Mouse (Mus musculus) forebrain, embryonic 11.5 days (tissue): Measurements from ENCODE around the gene Kank1. TPM values are rescaled to one million over a fixed set of nuclear protein-coding genes. Genes with fewer than 3 reads are reported as not detected.

ENCODE experiments used
- ATAC-seq: fragments of 200-750 bp; cut with Nextera tagmentation; replicated peaks from 2 replicates; pipeline ENCODE4 v1.8.0; 2017; ENCODE audit warnings: moderate TSS enrichment; ENCODE audit not compliant: low FRiP score
- DNase-seq: peaks from one replicate; pipeline ENCODE4 v3.0.0-alpha.2; 2017; ENCODE audit warnings: low spot score
- H3K27ac ChIP-seq: fragments of 300-500 bp; sonication (generic); 2 replicates; pipeline ENCODE4 v1.5.1; 2014; ENCODE audit warnings: low read depth, low read length
- H3K27me3 ChIP-seq: fragments of 300-500 bp; sonication (generic); 2 replicates; pipeline ENCODE4 v1.6.1; 2014; ENCODE audit warnings: mild to moderate bottlenecking, low read length, mixed read lengths; ENCODE audit not compliant: control insufficient read depth, insufficient read depth
- H3K36me3 ChIP-seq: fragments of 300-500 bp; sonication (generic); 2 replicates; pipeline ENCODE4 v1.6.1; 2014; ENCODE audit warnings: mild to moderate bottlenecking, low read length, moderate library complexity, mixed read lengths; ENCODE audit not compliant: control insufficient read depth, insufficient read depth
- H3K4me1 ChIP-seq: fragments of 300-500 bp; sonication (generic); replicated peaks from 2 replicates; pipeline ENCODE4 v1.6.1; 2014; ENCODE audit warnings: low read length, mixed read lengths; ENCODE audit not compliant: control insufficient read depth, insufficient read depth
- H3K4me2 ChIP-seq: fragments of 300-500 bp; sonication (generic); 2 replicates; pipeline ENCODE4 v1.6.1; 2014; ENCODE audit warnings: low read depth, mild to moderate bottlenecking, low read length, moderate library complexity, mixed read lengths; ENCODE audit not compliant: severe bottlenecking
- H3K4me3 ChIP-seq: fragments of 300-500 bp; sonication (generic); 2 replicates; pipeline ENCODE4 v1.5.1; 2014; ENCODE audit warnings: low read depth, low read length
- H3K9ac ChIP-seq: fragments of 300-500 bp; sonication (generic); 2 replicates; pipeline ENCODE4 v1.6.1; 2014; ENCODE audit warnings: low read length
- H3K9me3 ChIP-seq: fragments of 300-500 bp; sonication (generic); 2 replicates; pipeline ENCODE4 v1.6.1; 2016; ENCODE audit warnings: low read length, mixed read lengths; ENCODE audit not compliant: control insufficient read depth
- WGBS: fragments of 180-500 bp; shearing (Covaris S2); extraction: QIAGEN DNeasy Blood & Tissue Kit; methylation state at CpG from one replicate; pipeline ENCODE4 v1.1.7; 2014; 5-methylcytosine and 5-hydroxymethylcytosine counted together
- polyA plus RNA-seq: library from polyadenylated mRNA; unstranded; fragments of >200 nt; fragmentation: Nextera tagmentation; extraction: Ambion mirVana; gene quantifications from 2 replicates; pipeline ENCODE4 v1.2.1, GENCODE M21; 2014

Gene Kank1
- polyA plus RNA-seq, 1 experiment from 2014 or later: 15.3 TPM

- Histone ChIP-seq H3K27me3 (no peaks in the 10 kb centered on the region), H3K27ac (no peak overlapping the region), H3K4me1 (no peaks in the 10 kb centered on the region), H3K9ac (no peak overlapping the region), H3K36me3 (no peaks in the 10 kb centered on the region), H3K4me2 (no peak overlapping the region), H3K9me3 (no peaks in the 10 kb centered on the region), H3K4me3 (no peak overlapping the region)
- ATAC-seq (no peak), DNase-seq (no peak)
- WGBS: 97% methylated on average over 5 of the region's 5 CpGs
Observed at GRCm38 (mm10) chr19:25290991-25291520, 54.3 kb downstream of the Kank1 start.

GRCm38 (mm10) chr19:25295207-25295606 lies 58.4 kb downstream of the Kank1 start:
- no peaks in the 10 kb centered on the region for H3K9me3 ChIP-seq
- H3K27me3 ChIP-seq: no peaks in the 10 kb centered on the region
- ATAC-seq (no peak), DNase-seq (no peak)
- no peak overlapping the region for H3K4me3 ChIP-seq
- WGBS: 87% methylated on average over 4 of the region's 4 CpGs
- no peak overlapping the region for H3K27ac ChIP-seq
- H3K4me1 ChIP-seq: no peaks in the 10 kb centered on the region
- H3K36me3 ChIP-seq: no peaks in the 10 kb centered on the region
- H3K4me2 ChIP-seq: no peak overlapping the region
- H3K9ac ChIP-seq: no peak overlapping the region

- Histone ChIP-seq H3K9me3 (no peaks in the 10 kb centered on the region), H3K27ac (no peak overlapping the region), H3K4me2 (no peak overlapping the region), H3K9ac (no peak overlapping the region), H3K4me1 (no peaks in the 10 kb centered on the region), H3K4me3 (no peak overlapping the region), H3K27me3 (no peaks in the 10 kb centered on the region), H3K36me3 (no peaks in the 10 kb centered on the region)
- WGBS: 75% methylated on average over 5 of the region's 5 CpGs
- DNase-seq: no peak
- no peak for ATAC-seq
Observed at GRCm38 (mm10) chr19:25297269-25297668, 60.5 kb downstream of the Kank1 start.

- Histone ChIP-seq H3K9ac (no peak overlapping the region), H3K27me3 (no peaks in the 10 kb centered on the region), H3K4me1 (no peaks in the 10 kb centered on the region), H3K4me2 (no peak overlapping the region), H3K27ac (no peak overlapping the region), H3K9me3 (no peaks in the 10 kb centered on the region), H3K4me3 (no peak overlapping the region), H3K36me3 (no peaks in the 10 kb centered on the region)
- DNase-seq (no peak), ATAC-seq (no peak)
- WGBS: 84% methylated on average over 14 of the region's 14 CpGs
Observed at GRCm38 (mm10) chr19:25299852-25300670, 63.3 kb downstream of the Kank1 start.

- Histone ChIP-seq H3K27ac (no peak overlapping the region), H3K27me3 (no peaks in the 10 kb centered on the region), H3K4me3 (no peak overlapping the region), H3K36me3 (no peaks in the 10 kb centered on the region), H3K9me3 (no peaks in the 10 kb centered on the region), H3K4me1 (no peaks in the 10 kb centered on the region), H3K9ac (no peak overlapping the region), H3K4me2 (no peak overlapping the region)
- DNase-seq (no peak), ATAC-seq (no peak)
- 88% methylated on average over 5 of the region's 5 CpGs for WGBS
Observed at GRCm38 (mm10) chr19:25301189-25301588, 64.4 kb downstream of the Kank1 start.

- DNase-seq: no peak
- H3K27ac ChIP-seq: no peak overlapping the region
- no peak for ATAC-seq
- H3K4me3 ChIP-seq: no peak overlapping the region
- no peaks in the 10 kb centered on the region for H3K36me3 ChIP-seq
- no peaks in the 10 kb centered on the region for H3K27me3 ChIP-seq
- H3K9me3 ChIP-seq: no peaks in the 10 kb centered on the region
- H3K4me1 ChIP-seq: no peaks in the 10 kb centered on the region
- no peak overlapping the region for H3K9ac ChIP-seq
- 62% methylated on average over 9 of the region's 9 CpGs for WGBS
- no peak overlapping the region for H3K4me2 ChIP-seq
Observed at GRCm38 (mm10) chr19:25306277-25306676, 69.5 kb downstream of the Kank1 start.

- H3K4me3 ChIP-seq: no peak overlapping the region
- H3K9me3 ChIP-seq: no peaks in the 10 kb centered on the region
- DNase-seq (no peak), ATAC-seq (no peak)
- H3K4me2 ChIP-seq: no peak overlapping the region
- peaks cover 2% of the 10 kb centered on the region; the same call in 1 of the 2 replicates for H3K4me1 ChIP-seq
- H3K36me3 ChIP-seq: no peaks in the 10 kb centered on the region
- H3K27me3 ChIP-seq: no peaks in the 10 kb centered on the region
- no peak overlapping the region for H3K9ac ChIP-seq
- 51% methylated on average over 2 of the region's 2 CpGs for WGBS
- H3K27ac ChIP-seq: no peak overlapping the region
Observed at GRCm38 (mm10) chr19:25308156-25308555, 71.4 kb downstream of the Kank1 start.

- no peak for DNase-seq
- H3K9ac ChIP-seq: no peak overlapping the region
- H3K36me3 ChIP-seq: no peaks in the 10 kb centered on the region
- H3K27me3 ChIP-seq: no peaks in the 10 kb centered on the region
- H3K27ac ChIP-seq: no peak overlapping the region
- H3K4me1 ChIP-seq: peaks cover 2% of the 10 kb centered on the region; the same call in 1 of the 2 replicates
- no peak for ATAC-seq
- no peak overlapping the region for H3K4me3 ChIP-seq
- no peak overlapping the region for H3K4me2 ChIP-seq
- WGBS: 31% methylated on average over 12 of the region's 12 CpGs
- H3K9me3 ChIP-seq: no peaks in the 10 kb centered on the region
Observed at GRCm38 (mm10) chr19:25308763-25309162, 72.0 kb downstream of the Kank1 start.

- H3K4me3 ChIP-seq: no peak overlapping the region
Observed at GRCm38 (mm10) chr19:25310989-25311388, 74.2 kb downstream of the Kank1 start.

More at GRCm38 (mm10) chr19:25310989-25311388, 74.2 kb downstream of the Kank1 start:
- Histone ChIP-seq H3K36me3 (no peaks in the 10 kb centered on the region), H3K4me2 (no peak overlapping the region), H3K4me1 (peaks cover 2% of the 10 kb centered on the region; the same call in 1 of the 2 replicates), H3K9me3 (no peaks in the 10 kb centered on the region), H3K27me3 (no peaks in the 10 kb centered on the region), H3K27ac (no peak overlapping the region), H3K9ac (no peak overlapping the region)
- 73% methylated on average over 5 of the region's 5 CpGs for WGBS
- DNase-seq: no peak
- no peak for ATAC-seq
